Mouse (Mus musculus) liver, postnatal 0 days (tissue): ENCODE results near the gene Ube2cbp.

Experiments
- CTCF ChIP-seq: sonication (generic); IDR thresholded peaks from 2 replicates; pipeline ENCODE4 v1.5.1; 2016; ENCODE audit warnings: antibody characterized with exemption, low read depth
- EP300 ChIP-seq: IDR thresholded peaks from 2 replicates; pipeline ENCODE4 v1.6.1; 2016; ENCODE audit warnings: antibody characterized with exemption, low read depth, mild to moderate bottlenecking

DNA sequence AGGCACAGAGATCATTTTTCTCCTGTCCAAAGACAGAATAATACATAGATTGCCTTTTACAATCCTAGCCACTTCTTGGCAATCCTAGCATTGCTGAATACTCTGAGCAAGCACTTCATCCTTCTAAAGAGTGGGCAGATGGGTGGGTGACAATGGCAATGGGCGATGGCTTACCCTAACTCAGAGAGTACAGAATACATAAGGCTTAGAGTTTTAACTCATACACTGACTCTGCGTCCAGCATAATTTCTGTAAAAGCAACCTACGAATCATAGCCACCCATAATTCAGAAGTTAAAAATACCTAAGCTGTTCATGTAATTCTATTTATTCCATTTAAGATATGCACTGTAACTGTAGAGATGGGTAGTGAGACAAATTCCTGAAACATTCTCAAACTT, 29.2 kb downstream of the Ube2cbp start:
- no peak for TF ChIP-seq CTCF
- TF ChIP-seq EP300: no peak
